Mouse (Mus musculus) forebrain, embryonic 10.5 days (tissue): Measurements from ENCODE around the gene Nfkb1. TPM values are rescaled to one million over a fixed set of nuclear protein-coding genes. Genes with fewer than 3 reads are reported as not detected.

ENCODE experiments used
- DNase-seq: peaks from one replicate; pipeline ENCODE4 v3.0.0-alpha.2; 2017; ENCODE audit warnings: low spot score; ENCODE audit errors: extremely low spot score
- H3K27ac ChIP-seq: fragments of 300-500 bp; sonication (generic); 2 replicates; pipeline ENCODE4 v1.5.1; 2016; ENCODE audit warnings: mild to moderate bottlenecking
- H3K27me3 ChIP-seq: fragments of 300-500 bp; sonication (generic); 2 replicates; pipeline ENCODE4 v1.6.1; 2016; ENCODE audit warnings: mild to moderate bottlenecking; ENCODE audit not compliant: poor library complexity, severe bottlenecking
- H3K36me3 ChIP-seq: fragments of 300-500 bp; sonication (generic); replicated peaks from 2 replicates; pipeline ENCODE4 v1.6.1; 2016; ENCODE audit warnings: mild to moderate bottlenecking, moderate library complexity
- H3K4me1 ChIP-seq: fragments of 300-500 bp; sonication (generic); 2 replicates; pipeline ENCODE4 v1.6.1; 2016
- H3K4me3 ChIP-seq: fragments of 300-500 bp; sonication (generic); 2 replicates; pipeline ENCODE4 v1.5.1; 2016; ENCODE audit warnings: mild to moderate bottlenecking, moderate library complexity
- H3K9me3 ChIP-seq: fragments of 300-500 bp; sonication (generic); 2 replicates; pipeline ENCODE4 v1.6.1; 2016; ENCODE audit warnings: mild to moderate bottlenecking, moderate library complexity
- WGBS: fragments of 180-500 bp; shearing (Covaris S2); methylation state at CpG from one replicate; pipeline ENCODE4 v1.1.7; 2016; 5-methylcytosine and 5-hydroxymethylcytosine counted together
- polyA plus RNA-seq: library from polyadenylated mRNA; unstranded; fragments of >200 nt; fragmentation: Nextera tagmentation; extraction: Ambion mirVana; gene quantifications from 2 replicates; pipeline ENCODE4 v1.2.1, GENCODE M21; 2016

The Nfkb1 gene
- polyA plus RNA-seq, 1 experiment from 2014 or later = 12.8 TPM

DNA sequence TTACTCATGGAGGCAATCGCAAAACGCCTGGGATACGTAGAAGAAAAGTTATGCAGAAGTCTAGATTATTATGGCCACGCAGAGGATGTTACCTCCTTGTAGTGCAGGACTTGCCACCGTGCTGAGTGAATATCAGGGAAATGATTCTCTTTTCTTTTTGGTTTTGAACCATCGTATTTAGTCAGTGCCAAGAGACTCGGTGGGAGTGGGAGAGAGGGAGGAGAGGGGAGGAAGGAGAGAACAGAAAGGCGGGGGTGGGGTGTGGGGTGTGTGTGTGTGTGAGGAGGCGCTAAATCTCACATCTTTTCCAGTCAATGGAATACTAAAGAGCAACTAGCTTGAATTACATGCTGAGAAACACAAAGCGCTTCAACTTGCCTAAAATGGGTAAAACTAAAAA lies 41.5 kb downstream of the Nfkb1 start:
- Histone ChIP-seq H3K4me1 (no peaks in the 10 kb centered on the region), H3K27me3 (no peaks in the 10 kb centered on the region), H3K9me3 (no peaks in the 10 kb centered on the region), H3K27ac (no peak overlapping the region), H3K4me3 (no peak overlapping the region), H3K36me3 (peaks cover 45% of the 10 kb centered on the region)
- no peak for DNase-seq
- 90% methylated on average over 10 of the region's 10 CpGs for WGBS

DNA sequence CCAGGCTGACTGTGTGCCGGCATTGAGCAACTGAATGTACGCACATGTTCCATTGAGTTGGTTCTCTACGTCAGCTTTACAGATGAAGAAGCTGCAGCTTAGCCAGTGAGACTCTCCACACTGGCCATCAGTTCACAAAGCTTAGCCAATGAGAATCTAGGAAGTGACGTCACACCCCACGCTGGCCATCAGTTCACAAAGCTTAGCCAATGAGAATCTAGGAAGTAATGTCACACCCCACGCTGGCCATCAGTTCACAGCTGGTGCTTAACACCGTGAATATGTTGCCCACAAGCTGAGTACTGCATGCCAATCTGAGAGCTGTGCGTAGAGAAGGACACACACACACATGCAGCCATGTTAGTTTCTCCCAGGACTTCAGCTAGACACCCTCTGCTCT lies 42.8 kb downstream of the Nfkb1 start:
- Histone ChIP-seq H3K4me1 (no peaks in the 10 kb centered on the region), H3K27ac (no peak overlapping the region), H3K36me3 (peaks cover 42% of the 10 kb centered on the region), H3K4me3 (no peak overlapping the region), H3K9me3 (no peaks in the 10 kb centered on the region), H3K27me3 (no peaks in the 10 kb centered on the region)
- WGBS = 92% methylated on average over 8 of the region's 8 CpGs
- no peak for DNase-seq

DNA sequence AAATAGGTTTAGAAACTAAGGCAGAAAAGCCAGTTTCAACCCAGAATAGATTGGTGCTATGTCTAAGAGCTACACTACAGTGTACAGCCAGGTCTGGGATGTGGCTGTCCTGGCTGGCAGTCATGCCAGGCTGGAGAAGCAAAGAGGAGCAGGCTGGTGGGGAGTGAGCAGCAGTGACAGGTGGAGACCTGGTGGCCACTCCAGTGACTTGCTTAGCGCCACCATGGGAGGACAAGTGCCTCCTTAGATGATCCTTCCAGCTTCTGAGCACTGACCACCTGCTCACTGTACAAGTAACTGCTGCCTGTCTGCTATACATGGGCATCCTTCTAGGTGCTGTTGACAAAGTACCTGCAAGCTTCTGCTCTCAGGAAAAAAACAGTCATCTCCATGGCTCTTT lies 44.7 kb downstream of the Nfkb1 start:
- H3K27me3 ChIP-seq = no peaks in the 10 kb centered on the region
- no peaks in the 10 kb centered on the region for H3K9me3 ChIP-seq
- no peaks in the 10 kb centered on the region for H3K4me1 ChIP-seq
- H3K36me3 ChIP-seq = peaks cover 28% of the 10 kb centered on the region
- 95% methylated on average over 1 of the region's 1 CpGs for WGBS
- no peak overlapping the region for H3K27ac ChIP-seq
- no peak for DNase-seq
- H3K4me3 ChIP-seq = no peak overlapping the region

DNA sequence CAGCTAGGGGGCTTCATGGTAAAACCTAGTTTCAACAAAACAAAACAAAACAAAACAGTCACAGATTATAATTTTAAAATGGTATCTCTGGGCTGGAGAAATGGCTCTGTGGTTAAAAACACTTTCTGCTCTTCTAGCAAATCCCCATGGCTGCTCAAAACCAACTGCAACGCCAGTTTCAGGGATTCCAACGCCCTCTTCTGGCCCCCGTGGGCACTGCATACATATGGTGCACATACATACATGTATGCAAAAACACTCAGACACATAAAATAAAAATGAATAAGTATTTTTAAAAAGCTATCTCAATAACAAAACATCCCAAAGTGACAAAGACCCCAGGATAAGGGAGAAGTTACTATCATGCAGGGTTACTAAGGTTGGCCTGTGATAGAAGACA lies 46.4 kb downstream of the Nfkb1 start:
- no peak overlapping the region for H3K27ac ChIP-seq
- H3K36me3 ChIP-seq = peaks cover 40% of the 10 kb centered on the region
- no peaks in the 10 kb centered on the region for H3K9me3 ChIP-seq
- H3K27me3 ChIP-seq = no peaks in the 10 kb centered on the region
- DNase-seq = no peak
- WGBS = 86% methylated on average over 3 of the region's 3 CpGs
- H3K4me1 ChIP-seq = no peaks in the 10 kb centered on the region
- no peak overlapping the region for H3K4me3 ChIP-seq

DNA sequence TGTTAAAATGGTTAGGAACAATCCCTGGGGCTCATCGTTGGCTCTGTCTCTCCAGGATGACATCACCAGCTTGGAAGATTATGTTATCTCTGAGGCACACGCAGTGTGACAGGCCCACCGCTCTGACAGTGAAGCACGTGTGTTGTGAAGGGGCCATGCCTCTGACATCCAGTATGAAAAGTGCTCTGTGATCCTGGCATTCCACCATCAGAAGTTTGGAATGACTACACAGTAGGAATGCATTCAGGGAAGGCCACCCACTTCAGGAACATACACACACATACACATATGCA lies 49.8 kb downstream of the Nfkb1 start:
- no peak for DNase-seq
- WGBS = 89% methylated on average over 4 of the region's 4 CpGs
- Histone ChIP-seq H3K27ac (no peak overlapping the region), H3K9me3 (no peaks in the 10 kb centered on the region), H3K27me3 (no peaks in the 10 kb centered on the region), H3K4me3 (no peak overlapping the region), H3K4me1 (peaks cover 4% of the 10 kb centered on the region), H3K36me3 (peaks cover 31% of the 10 kb centered on the region)

DNA sequence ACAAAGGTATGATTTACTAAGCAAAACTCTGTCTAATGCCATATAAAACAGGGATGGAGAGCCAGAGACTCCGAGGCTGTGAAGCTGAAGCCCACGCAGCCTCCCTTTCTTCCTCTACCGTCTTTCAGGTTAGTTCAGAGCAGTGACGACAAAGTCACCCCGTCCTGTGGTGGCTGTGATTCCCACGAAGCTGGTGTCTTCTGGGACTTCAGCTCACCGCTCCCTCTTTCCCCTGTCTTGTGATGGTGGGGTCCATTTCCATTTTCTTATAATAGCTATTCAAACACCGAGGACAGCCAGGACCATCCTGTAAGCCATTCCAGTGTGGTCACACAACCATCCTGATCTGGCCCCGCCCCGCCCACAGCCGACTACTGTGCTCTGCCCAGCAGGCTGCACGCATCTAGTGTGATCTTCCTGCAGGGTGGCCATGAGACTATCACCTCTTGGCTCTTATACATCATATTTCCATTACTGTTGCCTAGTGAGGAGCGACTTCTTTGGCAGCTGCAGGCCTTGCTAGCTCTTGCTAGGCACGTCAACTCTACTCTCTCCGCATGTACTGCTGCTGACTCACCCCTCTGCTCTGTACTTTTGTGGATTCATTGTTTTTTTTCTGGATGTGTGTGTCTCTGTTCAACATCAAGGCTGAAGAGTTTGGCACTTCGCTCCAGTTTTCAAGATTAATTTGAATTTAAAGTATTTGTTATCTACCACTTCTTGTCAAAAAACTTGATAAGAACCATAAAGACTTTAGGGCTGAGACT lies 50.3 kb downstream of the Nfkb1 start:
- Histone ChIP-seq H3K27ac (no peak overlapping the region), H3K36me3 (peaks cover 31% of the 10 kb centered on the region), H3K4me3 (no peak overlapping the region), H3K27me3 (no peaks in the 10 kb centered on the region), H3K4me1 (peaks cover 7% of the 10 kb centered on the region), H3K9me3 (no peaks in the 10 kb centered on the region)
- 94% methylated on average over 16 of the region's 16 CpGs for WGBS
- DNase-seq = no peak

DNA sequence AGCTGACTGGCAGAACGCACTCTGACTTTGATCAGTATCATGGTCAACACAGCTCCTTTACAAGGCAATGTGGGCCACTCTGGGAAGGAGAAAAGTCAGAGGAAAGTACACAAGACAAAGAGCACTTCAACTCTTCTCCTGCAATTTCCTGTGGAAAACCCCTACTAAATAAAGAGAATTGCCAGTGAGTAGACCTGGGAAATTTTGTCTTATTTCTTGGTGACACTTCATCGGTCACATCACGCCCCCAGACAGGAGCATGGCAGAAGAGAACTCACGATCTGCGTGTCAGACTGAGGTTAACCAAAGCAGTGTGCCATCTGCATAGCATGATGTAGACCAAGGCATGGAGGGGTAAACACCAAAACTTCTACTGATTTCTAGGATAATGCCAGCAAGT lies 51.1 kb downstream of the Nfkb1 start:
- peaks cover 7% of the 10 kb centered on the region for H3K4me1 ChIP-seq
- H3K36me3 ChIP-seq = peaks cover 25% of the 10 kb centered on the region
- 97% methylated on average over 5 of the region's 5 CpGs for WGBS
- no peak overlapping the region for H3K27ac ChIP-seq
- H3K27me3 ChIP-seq = no peaks in the 10 kb centered on the region
- DNase-seq = no peak
- no peaks in the 10 kb centered on the region for H3K9me3 ChIP-seq
- no peak overlapping the region for H3K4me3 ChIP-seq

DNA sequence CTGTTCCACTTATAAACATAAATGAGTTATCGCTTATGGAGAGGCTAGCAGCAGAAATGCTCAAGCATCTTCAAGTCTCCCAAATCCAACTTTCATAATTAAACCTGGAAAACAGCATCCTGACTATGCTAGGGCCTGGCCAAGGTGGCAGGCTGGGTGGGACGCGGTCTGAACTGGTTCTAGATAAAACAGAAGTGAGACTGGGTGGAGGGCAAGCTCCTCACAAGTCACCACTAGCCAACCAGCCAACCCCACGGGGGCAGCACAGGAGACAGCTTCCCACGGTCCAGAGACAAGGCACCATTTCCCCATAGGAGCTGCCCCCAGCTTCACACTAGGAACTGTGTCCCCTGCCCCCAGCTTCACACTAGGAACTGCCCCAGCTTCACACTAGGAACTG lies 53.8 kb downstream of the Nfkb1 start:
- H3K36me3 ChIP-seq = peaks cover 17% of the 10 kb centered on the region
- WGBS = 85% methylated on average over 5 of the region's 5 CpGs
- H3K4me3 ChIP-seq = no peak overlapping the region
- H3K27me3 ChIP-seq = no peaks in the 10 kb centered on the region
- no peaks in the 10 kb centered on the region for H3K9me3 ChIP-seq
- DNase-seq = no peak
- H3K27ac ChIP-seq = no peak overlapping the region
- peaks cover 7% of the 10 kb centered on the region for H3K4me1 ChIP-seq

GRCm38 (mm10) chr3:135636454-135636853 lies 54.9 kb downstream of the Nfkb1 start:
- no peak for DNase-seq
- peaks cover 17% of the 10 kb centered on the region for H3K36me3 ChIP-seq
- H3K4me1 ChIP-seq = peaks cover 7% of the 10 kb centered on the region
- no peak overlapping the region for H3K4me3 ChIP-seq
- H3K27ac ChIP-seq = no peak overlapping the region
- no peaks in the 10 kb centered on the region for H3K9me3 ChIP-seq
- WGBS = 48% methylated on average over 14 of the region's 14 CpGs
- no peaks in the 10 kb centered on the region for H3K27me3 ChIP-seq

GRCm38 (mm10) chr3:135635646-135636434 lies 55.5 kb downstream of the Nfkb1 start:
- H3K4me3 ChIP-seq = no peak overlapping the region
- 85% methylated on average over 14 of the region's 14 CpGs for WGBS

GRCm38 (mm10) chr3:135635030-135635429 lies 56.3 kb downstream of the Nfkb1 start:
- Histone ChIP-seq H3K9me3 (no peaks in the 10 kb centered on the region), H3K4me1 (peaks cover 7% of the 10 kb centered on the region), H3K27ac (no peak overlapping the region), H3K4me3 (no peak overlapping the region), H3K27me3 (no peaks in the 10 kb centered on the region), H3K36me3 (peaks cover 7% of the 10 kb centered on the region)
- 88% methylated on average over 1 of the region's 1 CpGs for WGBS
- DNase-seq = no peak

More at GRCm38 (mm10) chr3:135635646-135636434, 55.5 kb downstream of the Nfkb1 start:
- no peaks in the 10 kb centered on the region for H3K9me3 ChIP-seq
- peaks cover 14% of the 10 kb centered on the region for H3K36me3 ChIP-seq
- H3K27me3 ChIP-seq = no peaks in the 10 kb centered on the region
- peaks cover 7% of the 10 kb centered on the region for H3K4me1 ChIP-seq
- DNase-seq = no peak
- no peak overlapping the region for H3K27ac ChIP-seq

GRCm38 (mm10) chr3:135634275-135634674 lies 57.1 kb downstream of the Nfkb1 start:
- DNase-seq = no peak
- Histone ChIP-seq H3K9me3 (no peaks in the 10 kb centered on the region), H3K27me3 (no peaks in the 10 kb centered on the region), H3K4me1 (peaks cover 7% of the 10 kb centered on the region), H3K36me3 (no peaks in the 10 kb centered on the region), H3K27ac (no peak overlapping the region), H3K4me3 (no peak overlapping the region)
- WGBS = 85% methylated on average over 3 of the region's 3 CpGs

DNA sequence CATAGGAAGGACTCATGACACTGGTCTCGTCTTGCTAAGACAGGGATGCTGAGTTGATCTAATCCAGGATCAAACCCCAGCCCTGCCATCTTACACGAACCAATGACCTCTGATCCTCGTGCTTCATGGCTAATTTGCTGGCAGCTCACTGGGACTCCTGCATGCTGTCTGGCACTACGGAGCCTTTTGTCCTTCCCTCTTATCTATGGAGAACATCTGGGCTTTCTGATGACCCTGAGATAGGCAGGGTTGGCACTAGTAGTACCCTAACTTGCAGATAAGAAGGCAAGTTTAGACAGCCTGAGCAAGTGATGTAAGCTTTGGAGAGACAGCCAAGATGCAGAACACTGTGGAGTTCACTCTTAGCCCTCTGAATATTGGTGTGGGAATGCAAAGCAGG lies 59.5 kb downstream of the Nfkb1 start:
- peaks cover 7% of the 10 kb centered on the region for H3K36me3 ChIP-seq
- H3K27ac ChIP-seq = no peak overlapping the region
- H3K4me1 ChIP-seq = peaks cover 6% of the 10 kb centered on the region
- H3K4me3 ChIP-seq = no peak overlapping the region
- DNase-seq = no peak
- H3K9me3 ChIP-seq = no peaks in the 10 kb centered on the region
- no peaks in the 10 kb centered on the region for H3K27me3 ChIP-seq
- 40% methylated on average over 4 of the region's 4 CpGs for WGBS
